Comparison of ENCODE assay signal across 11 mouse cellular contexts in the genomic region with DNA sequence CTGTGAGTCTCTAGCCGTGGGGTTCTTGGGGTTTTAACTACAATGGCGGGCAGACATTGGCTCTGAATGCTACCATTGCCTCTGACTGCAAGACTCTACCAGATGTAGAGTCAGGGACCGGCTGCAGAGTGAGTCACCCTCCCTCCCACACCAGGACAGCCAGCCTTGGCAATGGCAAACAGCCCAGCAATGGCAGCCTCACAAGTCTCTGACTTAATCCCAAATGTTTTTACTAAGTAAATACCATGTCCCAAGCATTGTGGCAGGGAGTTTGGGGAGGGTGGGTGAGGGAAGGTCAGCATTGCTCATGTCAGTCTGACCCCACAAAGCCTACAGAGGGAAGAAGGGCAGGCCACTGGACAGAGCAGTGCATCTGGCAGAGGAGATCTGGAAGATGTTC. TPM values are rescaled to one million over a fixed set of nuclear protein-coding genes. Genes with fewer than 3 reads are reported as not detected.
DNase-seq lines count a peak whose midpoint lies in the region; ATAC-seq and TF ChIP-seq lines count a peak whose summit lies in the region.
"Had no signal": no experiment of that assay in that cellular context is flagged by ENCODE, and none has a peak within 500 bp of the region (broad histone marks: within the 10 kb centered on the region; RNA-seq: fewer than 3 reads in every experiment).

No protein-coding gene starts in this region.

- no peak for TF ChIP-seq EP300 in heart, postnatal 0 days (IDR thresholded peaks at IDR 0.05; ENCODE audit: low read depth)

- TF ChIP-seq CTCF in heart, postnatal 0 days (IDR thresholded peaks at IDR 0.05; ENCODE audit: low read depth) = no peak

- H3K9ac ChIP-seq in heart, postnatal 0 days (replicated peaks; ENCODE audit: low read depth, low read length) = no peak overlapping the region
- no peak overlapping the region for H3K9ac ChIP-seq in stomach, embryonic 15.5 days
- no peak overlapping the region for H3K9ac ChIP-seq in midbrain, embryonic 14.5 days (replicated peaks; ENCODE audit: low read length)
- H3K9ac ChIP-seq: hindbrain, embryonic 15.5 days had no signal

- no peak; the same call in 1 of the 2 replicates for ATAC-seq in heart, postnatal 0 days (ENCODE audit: insufficient read depth, low read depth)
- 0 out of 2 replicates have a peak, but pooled peaks have one; percentile 22 for ATAC-seq in stomach, embryonic 15.5 days (ENCODE audit: insufficient read depth, low FRiP score, low read depth)
- no peak for ATAC-seq in midbrain, embryonic 14.5 days (ENCODE audit: low FRiP score, low TSS enrichment)
- no peak for ATAC-seq in erythroblast, adult 5-6 weeks (replicated peaks; ENCODE audit: low FRiP score, poor library complexity, severe bottlenecking)

- H3K27me3 ChIP-seq in heart, postnatal 0 days (ENCODE audit: control insufficient read depth, insufficient read depth, low read length) = no peaks in the 10 kb centered on the region
- H3K27me3 ChIP-seq in stomach, embryonic 15.5 days (replicated peaks) = no peaks in the 10 kb centered on the region
- no peaks in the 10 kb centered on the region for H3K27me3 ChIP-seq in midbrain, embryonic 14.5 days (ENCODE audit: control insufficient read depth, insufficient read depth, low read length)
- H3K27me3 ChIP-seq: hindbrain, embryonic 15.5 days had no signal

- H3K36me3 ChIP-seq in heart, postnatal 0 days (replicated peaks; ENCODE audit: control insufficient read depth, insufficient read depth, low read length) = peaks cover 24% of the 10 kb centered on the region
- H3K36me3 ChIP-seq in stomach, embryonic 15.5 days = 0 out of 2 replicates have a peak, but pooled peaks cover 2% of the 10 kb centered on the region
- no peaks in the 10 kb centered on the region for H3K36me3 ChIP-seq in midbrain, embryonic 14.5 days (ENCODE audit: control insufficient read depth, insufficient read depth, low read length)

- 70% methylated on average over 3 of the region's 3 CpGs for WGBS in heart, postnatal 0 days
- 63% methylated on average over 3 of the region's 3 CpGs for WGBS in stomach, embryonic 15.5 days
- 89% methylated on average over 3 of the region's 3 CpGs for WGBS in midbrain, embryonic 14.5 days

- H3K4me1 ChIP-seq in heart, postnatal 0 days (ENCODE audit: control insufficient read depth, insufficient read depth) = no peaks in the 10 kb centered on the region
- H3K4me1 ChIP-seq in stomach, embryonic 15.5 days = no peaks in the 10 kb centered on the region
- no peaks in the 10 kb centered on the region for H3K4me1 ChIP-seq in midbrain, embryonic 14.5 days (ENCODE audit: control insufficient read depth, insufficient read depth, low read length)
- H3K4me1 ChIP-seq: hindbrain, embryonic 15.5 days had no signal

- no peaks in the 10 kb centered on the region for H3K9me3 ChIP-seq in heart, postnatal 0 days (replicated peaks; ENCODE audit: control insufficient read depth, low read length)
- H3K9me3 ChIP-seq in stomach, embryonic 15.5 days = no peaks in the 10 kb centered on the region
- H3K9me3 ChIP-seq in midbrain, embryonic 14.5 days (ENCODE audit: control insufficient read depth, low read length) = no peaks in the 10 kb centered on the region
- H3K9me3 ChIP-seq: hindbrain, embryonic 15.5 days had no signal

- no peak overlapping the region for H3K27ac ChIP-seq in heart, postnatal 0 days (ENCODE audit: low read depth)
- H3K27ac ChIP-seq in stomach, embryonic 15.5 days = no peak overlapping the region; the same call in 1 of the 2 replicates
- H3K27ac ChIP-seq in midbrain, embryonic 14.5 days (replicated peaks; ENCODE audit: low read depth, low read length) = no peak overlapping the region
- H3K27ac ChIP-seq: hindbrain, embryonic 15.5 days; macrophage had no signal

- no peak overlapping the region for H3K4me2 ChIP-seq in heart, postnatal 0 days (ENCODE audit: low read depth, low read length)
- no peak overlapping the region for H3K4me2 ChIP-seq in stomach, embryonic 15.5 days
- H3K4me2 ChIP-seq in midbrain, embryonic 14.5 days (ENCODE audit: low read length) = no peak overlapping the region
- H3K4me2 ChIP-seq: hindbrain, embryonic 15.5 days had no signal

- peak; percentile 96 for DNase-seq in heart, adult 11 months
- DNase-seq in heart, adult 8-10 months (ENCODE audit: low spot score) = no peak
- DNase-seq in right cerebral cortex, adult 18-20 months = peak; percentile 47
- DNase-seq in right cerebral cortex, postnatal 25 days = no peak
- DNase-seq in heart, postnatal 0 days (ENCODE audit: low spot score) = peak; percentile 30
- DNase-seq in midbrain, embryonic 14.5 days = no peak
- DNase-seq: cerebellum, postnatal 25 days had no signal

- H3K4me3 ChIP-seq in heart, postnatal 0 days (ENCODE audit: low read depth, low read length) = no peak overlapping the region
- H3K4me3 ChIP-seq in stomach, embryonic 15.5 days (replicated peaks) = no peak overlapping the region
- H3K4me3 ChIP-seq in midbrain, embryonic 14.5 days (replicated peaks; ENCODE audit: low read depth, low read length) = no peak overlapping the region
- H3K4me3 ChIP-seq: hindbrain, embryonic 15.5 days had no signal

RNA-seq across cellular contexts. Expression of gene Uvrag, which starts 55.7 kb away (rescaled TPM):
- total RNA-seq in heart, adult 8-10 months (2022) = 10 to 100 TPM; 17.5 to 22.1 (median 20.3) TPM
- 37.2 and 38.1 TPM in 2 replicates for total RNA-seq in heart, postnatal 0 days (2014; rRNA removed; ENCODE audit: low replicate concordance)
- polyA plus RNA-seq in heart, postnatal 0 days (2015; fragmentation: Nextera tagmentation; extraction: Ambion mirVana) = 11.1 and 11.8 TPM in 2 replicates
- 19.1 and 19.4 TPM in 2 replicates for polyA plus RNA-seq in stomach, embryonic 15.5 days (2015; fragmentation: Nextera tagmentation; extraction: Ambion mirVana)
- 16.6 and 21.0 TPM in 2 replicates for polyA plus RNA-seq in midbrain, embryonic 14.5 days (2014; fragmentation: Nextera tagmentation; extraction: Ambion mirVana)
- 8.4 and 8.5 TPM in 2 replicates for total RNA-seq in erythroblast, adult 5-6 weeks (2015; ENCODE audit: low replicate concordance)
- 6.6 and 9.3 TPM in 2 replicates for total RNA-seq in erythroblast, adult 5-6 weeks (2017; ENCODE audit: low replicate concordance)

Comparison
In these comparisons a context has a peak if more than half of its experiments do, and no peak if none do; other contexts are left out.
1. DNase-seq: peak in heart, adult 11 months (single experiment), right cerebral cortex, adult 18-20 months (single experiment) and heart, postnatal 0 days (single experiment); none in heart, adult 8-10 months (single experiment), right cerebral cortex, postnatal 25 days (single experiment) and midbrain, embryonic 14.5 days (single experiment).